Mouse (Mus musculus) embryonic facial prominence, embryonic 12.5 days (tissue): ENCODE results near the gene Recql5. TPM values are rescaled to one million over a fixed set of nuclear protein-coding genes. Genes with fewer than 3 reads are reported as not detected.

Experiments used
- ATAC-seq: fragments of 200-750 bp; cut with Nextera tagmentation; 2 replicates; pipeline ENCODE4 v1.8.0; 2017; ENCODE audit not compliant: insufficient number of reproducible peaks, insufficient read depth, low FRiP score, low TSS enrichment
- H3K27ac ChIP-seq: fragments of 300-500 bp; sonication (generic); 2 replicates; pipeline ENCODE4 v1.5.1; 2016; ENCODE audit warnings: mild to moderate bottlenecking
- H3K27me3 ChIP-seq: fragments of 300-500 bp; sonication (generic); 2 replicates; pipeline ENCODE4 v1.6.1; 2016; ENCODE audit warnings: mild to moderate bottlenecking, moderate library complexity
- H3K36me3 ChIP-seq: fragments of 300-500 bp; sonication (generic); 2 replicates; pipeline ENCODE4 v1.6.1; 2016; ENCODE audit warnings: mild to moderate bottlenecking
- H3K4me1 ChIP-seq: fragments of 300-500 bp; sonication (generic); 2 replicates; pipeline ENCODE4 v1.6.1; 2016
- H3K4me2 ChIP-seq: fragments of 300-500 bp; sonication (generic); replicated peaks from 2 replicates; pipeline ENCODE4 v1.6.1; 2016; ENCODE audit warnings: mild to moderate bottlenecking, moderate library complexity
- H3K4me3 ChIP-seq: fragments of 300-500 bp; sonication (generic); 2 replicates; pipeline ENCODE4 v1.5.1; 2016; ENCODE audit warnings: mild to moderate bottlenecking
- H3K9ac ChIP-seq: fragments of 300-500 bp; sonication (generic); 2 replicates; pipeline ENCODE4 v1.6.1; 2016; ENCODE audit warnings: mild to moderate bottlenecking, moderate library complexity
- H3K9me3 ChIP-seq: fragments of 300-500 bp; sonication (generic); 2 replicates; pipeline ENCODE4 v1.6.1; 2016; ENCODE audit warnings: mild to moderate bottlenecking, moderate library complexity
- WGBS: fragments of 180-500 bp; shearing (Covaris S2); methylation state at CpG from one replicate; pipeline ENCODE4 v1.1.7; 2016; 5-methylcytosine and 5-hydroxymethylcytosine counted together
- polyA plus RNA-seq: library from polyadenylated mRNA; unstranded; fragments of >200 nt; fragmentation: Nextera tagmentation; extraction: Ambion mirVana; gene quantifications from 2 replicates; pipeline ENCODE4 v1.2.1, GENCODE M21; 2016

Gene Recql5
- polyA plus RNA-seq, 1 experiment from 2014 or later = 26.3 TPM

DNA sequence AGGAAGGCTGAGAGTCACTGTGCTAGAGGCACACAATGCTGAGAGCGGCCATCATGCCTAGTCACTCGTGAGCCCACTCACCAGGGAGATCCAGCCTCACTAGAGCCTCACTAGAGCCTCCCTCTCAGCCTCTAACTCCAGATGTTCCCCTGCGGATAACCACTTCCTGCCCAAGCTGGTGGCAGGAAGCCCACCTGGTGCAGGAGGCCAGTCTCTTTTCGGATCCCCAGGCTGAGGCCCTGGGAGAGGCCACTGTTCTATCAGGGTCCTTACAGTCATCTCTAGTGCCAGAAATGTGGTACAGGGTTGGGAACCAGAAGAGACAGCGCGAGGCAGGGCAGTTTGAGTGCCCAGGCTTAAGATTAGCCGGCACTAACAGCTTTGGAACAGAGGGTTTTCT lies 34.8 kb downstream of the Recql5 start:
- WGBS = 80% methylated on average over 7 of the region's 7 CpGs
- no peak for ATAC-seq
- Histone ChIP-seq H3K4me1 (peaks cover 19% of the 10 kb centered on the region), H3K27me3 (no peaks in the 10 kb centered on the region), H3K9ac (no peak overlapping the region), H3K9me3 (no peaks in the 10 kb centered on the region), H3K4me2 (no peak overlapping the region), H3K36me3 (peaks cover 30% of the 10 kb centered on the region), H3K27ac (no peak overlapping the region), H3K4me3 (no peak overlapping the region)

GRCm38 (mm10) chr11:115894755-115895520 lies 38.3 kb downstream of the Recql5 start:
- Histone ChIP-seq H3K27me3 (no peaks in the 10 kb centered on the region), H3K36me3 (peaks cover 37% of the 10 kb centered on the region), H3K4me2 (no peak overlapping the region), H3K27ac (no peak overlapping the region), H3K4me1 (peaks cover 5% of the 10 kb centered on the region; the same call in 1 of the 2 replicates), H3K4me3 (no peak overlapping the region), H3K9ac (no peak overlapping the region), H3K9me3 (no peaks in the 10 kb centered on the region)
- 73% methylated on average over 14 of the region's 14 CpGs for WGBS
- ATAC-seq = no peak

- 78% methylated on average over 9 of the region's 9 CpGs for WGBS
- Histone ChIP-seq H3K4me2 (no peak overlapping the region), H3K4me3 (no peak overlapping the region), H3K4me1 (no peaks in the 10 kb centered on the region), H3K9me3 (no peaks in the 10 kb centered on the region), H3K27ac (no peak overlapping the region), H3K27me3 (no peaks in the 10 kb centered on the region), H3K36me3 (peaks cover 37% of the 10 kb centered on the region), H3K9ac (no peak overlapping the region)
- no peak for ATAC-seq
Observed at GRCm38 (mm10) chr11:115893071-115893470, 40.2 kb downstream of the Recql5 start.

DNA sequence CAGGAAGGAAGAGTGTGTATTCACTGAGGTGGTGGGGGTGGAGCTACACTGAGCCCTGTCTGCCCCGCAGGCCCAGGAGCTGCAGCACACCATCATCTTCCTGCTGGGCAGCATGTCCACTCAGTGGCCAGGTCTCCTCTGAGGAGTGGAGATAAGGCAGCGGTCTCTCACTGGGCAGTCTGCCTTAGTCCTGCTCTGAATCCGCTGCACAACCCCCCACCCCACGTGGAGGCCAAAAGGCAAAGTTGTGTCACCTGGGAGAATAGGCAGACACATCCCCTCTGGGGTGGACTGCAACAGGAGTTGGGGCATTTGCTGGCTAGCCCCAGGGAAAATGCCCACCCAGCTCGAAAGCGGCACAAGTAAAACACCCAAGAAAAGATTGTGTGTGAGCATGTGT lies 41.1 kb downstream of the Recql5 start:
- no peaks in the 10 kb centered on the region for H3K4me1 ChIP-seq
- H3K9me3 ChIP-seq = no peaks in the 10 kb centered on the region
- 60% methylated on average over 6 of the region's 6 CpGs for WGBS
- no peak overlapping the region for H3K9ac ChIP-seq
- no peak overlapping the region for H3K4me2 ChIP-seq
- no peak overlapping the region for H3K27ac ChIP-seq
- no peak overlapping the region for H3K4me3 ChIP-seq
- peaks cover 37% of the 10 kb centered on the region for H3K36me3 ChIP-seq
- no peak for ATAC-seq
- no peaks in the 10 kb centered on the region for H3K27me3 ChIP-seq

GRCm38 (mm10) chr11:115889159-115889558 lies 44.1 kb downstream of the Recql5 start:
- no peak overlapping the region for H3K4me2 ChIP-seq
- peaks cover 3% of the 10 kb centered on the region; the same call in 1 of the 2 replicates for H3K27me3 ChIP-seq
- H3K27ac ChIP-seq = no peak overlapping the region
- no peaks in the 10 kb centered on the region for H3K9me3 ChIP-seq
- WGBS = 82% methylated on average over 6 of the region's 6 CpGs
- no peak for ATAC-seq
- no peaks in the 10 kb centered on the region for H3K4me1 ChIP-seq
- no peak overlapping the region for H3K4me3 ChIP-seq
- H3K9ac ChIP-seq = no peak overlapping the region
- peaks cover 14% of the 10 kb centered on the region for H3K36me3 ChIP-seq

DNA sequence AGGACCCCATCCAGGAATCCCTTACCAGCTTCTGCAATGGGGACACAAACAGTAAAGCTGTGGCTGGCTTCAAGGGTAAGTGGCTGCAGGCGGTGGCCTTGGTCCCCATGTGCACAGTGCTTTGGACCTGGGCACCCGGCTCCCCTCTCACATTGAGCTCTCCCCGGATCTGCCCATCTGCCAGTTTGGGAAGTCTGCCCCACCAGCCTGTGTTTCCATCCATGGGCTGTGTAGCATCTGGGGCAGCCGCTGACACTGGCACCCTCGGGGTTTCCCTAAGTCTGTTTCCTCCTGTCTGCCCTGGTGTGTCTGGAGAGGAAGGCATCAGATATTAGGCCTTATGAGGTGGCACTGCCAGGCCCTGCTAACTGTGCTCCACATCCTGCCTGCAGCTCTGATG lies 45.3 kb downstream of the Recql5 start:
- no peak overlapping the region; the same call in 1 of the 2 replicates for H3K9ac ChIP-seq
- 89% methylated on average over 5 of the region's 5 CpGs for WGBS

DNA sequence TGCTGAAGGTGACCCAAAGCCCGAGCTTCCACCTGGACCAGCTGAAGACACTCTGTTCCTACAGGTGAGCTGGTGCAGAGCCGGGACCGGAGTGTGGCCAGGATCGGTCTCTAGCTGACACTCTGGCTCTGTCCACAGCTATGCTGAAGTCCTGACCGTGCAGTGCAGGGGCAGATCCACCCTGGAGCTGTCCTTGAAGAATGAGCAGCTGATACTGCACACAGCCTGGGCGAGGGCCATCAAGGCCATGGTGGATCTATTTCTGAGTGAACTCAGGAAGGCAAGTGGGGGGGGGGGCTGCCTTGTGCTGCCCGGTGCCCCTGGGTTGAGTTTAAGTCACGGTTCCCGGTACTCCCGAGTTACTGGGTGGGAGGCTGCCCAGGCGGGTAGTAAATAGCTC lies 46.8 kb downstream of the Recql5 start:
- no peak for ATAC-seq
- WGBS = 88% methylated on average over 11 of the region's 11 CpGs
- no peaks in the 10 kb centered on the region for H3K36me3 ChIP-seq

More for the DNA sequence above, 45.3 kb downstream of the Recql5 start:
- ATAC-seq = no peak
- Histone ChIP-seq H3K27me3 (peaks cover 15% of the 10 kb centered on the region), H3K4me3 (no peak overlapping the region), H3K36me3 (peaks cover 4% of the 10 kb centered on the region), H3K4me2 (no peak overlapping the region), H3K9me3 (no peaks in the 10 kb centered on the region), H3K27ac (no peak overlapping the region), H3K4me1 (no peaks in the 10 kb centered on the region)

DNA sequence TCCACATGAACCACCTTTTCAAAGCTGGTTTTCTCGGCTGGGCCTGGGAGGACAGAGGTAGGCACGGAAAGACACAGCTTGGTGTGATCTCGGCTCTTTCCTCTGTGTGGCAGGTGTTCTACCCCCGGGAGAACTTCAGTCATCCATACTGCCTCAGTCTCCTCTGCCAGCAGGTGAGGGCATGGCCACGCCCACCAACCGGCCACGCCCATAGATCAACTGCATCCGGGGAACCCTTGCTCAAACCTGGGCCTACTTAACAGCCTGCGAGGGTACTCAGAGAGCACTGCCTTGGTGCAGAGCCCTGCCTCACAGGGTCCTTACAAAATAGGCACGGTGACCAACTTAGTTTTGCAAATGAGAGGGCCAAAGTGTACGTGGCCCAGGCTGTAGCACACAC lies 48.0 kb downstream of the Recql5 start:
- Histone ChIP-seq H3K4me3 (no peak overlapping the region), H3K27me3 (peaks cover 22% of the 10 kb centered on the region), H3K9me3 (no peaks in the 10 kb centered on the region), H3K27ac (no peak overlapping the region), H3K4me2 (no peak overlapping the region), H3K9ac (no peak overlapping the region), H3K36me3 (no peaks in the 10 kb centered on the region), H3K4me1 (no peaks in the 10 kb centered on the region)
- no peak for ATAC-seq
- WGBS = 73% methylated on average over 11 of the region's 11 CpGs

More for the DNA sequence above, 46.8 kb downstream of the Recql5 start:
- Histone ChIP-seq H3K4me1 (no peaks in the 10 kb centered on the region), H3K27me3 (peaks cover 22% of the 10 kb centered on the region), H3K4me3 (no peak overlapping the region), H3K4me2 (no peak overlapping the region), H3K9me3 (no peaks in the 10 kb centered on the region), H3K9ac (no peak overlapping the region), H3K27ac (no peak overlapping the region)

DNA sequence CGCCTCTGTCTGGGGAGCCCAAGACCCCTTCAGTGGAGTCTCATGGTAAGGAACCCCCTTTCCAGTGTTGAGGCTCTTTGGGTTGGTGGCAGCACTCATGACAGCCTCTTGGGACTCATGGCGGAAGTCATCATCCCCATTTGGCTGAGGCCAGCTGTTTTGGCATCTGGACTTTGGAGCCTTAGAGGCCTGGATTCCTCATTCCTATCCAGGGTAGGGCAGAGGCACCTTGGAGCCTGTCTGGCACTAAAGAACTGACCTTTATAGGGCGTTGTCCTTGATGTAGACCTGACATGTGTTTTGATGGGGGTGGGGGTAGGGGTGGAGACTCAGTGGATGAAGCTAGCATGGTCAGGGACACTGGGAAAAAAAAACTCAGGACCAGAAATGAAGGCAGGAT lies 48.9 kb downstream of the Recql5 start:
- no peak for ATAC-seq
- Histone ChIP-seq H3K4me1 (no peaks in the 10 kb centered on the region), H3K4me3 (no peak overlapping the region), H3K27me3 (peaks cover 22% of the 10 kb centered on the region), H3K27ac (no peak overlapping the region), H3K4me2 (no peak overlapping the region), H3K9me3 (no peaks in the 10 kb centered on the region), H3K36me3 (no peaks in the 10 kb centered on the region), H3K9ac (no peak overlapping the region)
- WGBS = 87% methylated on average over 3 of the region's 3 CpGs

- WGBS = 32% methylated on average over 15 of the region's 17 CpGs
- H3K4me3 ChIP-seq = no peak overlapping the region
Observed at GRCm38 (mm10) chr11:115883251-115883650, 50.0 kb downstream of the Recql5 start.

GRCm38 (mm10) chr11:115881002-115881401 lies 52.3 kb downstream of the Recql5 start:
- no peak overlapping the region for H3K4me3 ChIP-seq
- no peaks in the 10 kb centered on the region for H3K9me3 ChIP-seq
- H3K9ac ChIP-seq = no peak overlapping the region
- H3K4me1 ChIP-seq = no peaks in the 10 kb centered on the region
- 23% methylated on average over 5 of the region's 5 CpGs for WGBS
- no peak for ATAC-seq
- no peaks in the 10 kb centered on the region for H3K36me3 ChIP-seq
- peaks cover 22% of the 10 kb centered on the region for H3K27me3 ChIP-seq
- H3K4me2 ChIP-seq = no peak overlapping the region
- H3K27ac ChIP-seq = no peak overlapping the region

More at GRCm38 (mm10) chr11:115883251-115883650, 50.0 kb downstream of the Recql5 start:
- no peaks in the 10 kb centered on the region for H3K9me3 ChIP-seq
- H3K4me2 ChIP-seq = no peak overlapping the region
- H3K4me1 ChIP-seq = no peaks in the 10 kb centered on the region
- no peak for ATAC-seq
- no peak overlapping the region for H3K27ac ChIP-seq
- no peak overlapping the region; the same call in 1 of the 2 replicates for H3K9ac ChIP-seq
- H3K36me3 ChIP-seq = no peaks in the 10 kb centered on the region
- H3K27me3 ChIP-seq = peaks cover 22% of the 10 kb centered on the region

DNA sequence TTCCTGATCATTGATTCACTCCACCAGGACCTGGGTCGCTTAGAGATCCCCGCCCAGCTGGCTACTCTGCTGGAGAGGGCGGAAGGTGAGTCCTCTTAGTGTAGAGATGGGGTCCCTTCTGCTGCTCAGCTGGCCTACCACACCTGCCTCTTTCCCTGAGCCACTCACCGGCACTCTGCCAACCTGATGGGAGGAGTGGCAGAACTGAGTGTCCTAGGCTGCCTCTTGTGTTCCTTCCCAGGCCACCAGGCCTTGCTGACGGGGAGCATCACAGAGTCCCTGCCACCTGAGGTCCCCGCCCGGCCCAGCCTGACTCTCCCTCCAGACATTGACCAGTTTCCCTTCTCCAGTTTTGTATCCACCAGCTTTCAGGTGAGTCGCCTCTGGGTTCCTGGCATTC lies 55.2 kb downstream of the Recql5 start:
- H3K4me2 ChIP-seq = no peak overlapping the region
- no peak for ATAC-seq
- H3K9ac ChIP-seq = no peak overlapping the region
- no peaks in the 10 kb centered on the region for H3K9me3 ChIP-seq
- no peaks in the 10 kb centered on the region for H3K4me1 ChIP-seq
- no peak overlapping the region for H3K27ac ChIP-seq
- H3K27me3 ChIP-seq = peaks cover 7% of the 10 kb centered on the region
- 76% methylated on average over 8 of the region's 8 CpGs for WGBS
- H3K36me3 ChIP-seq = no peaks in the 10 kb centered on the region
- H3K4me3 ChIP-seq = no peak overlapping the region
